Comparison of ENCODE assay signal across 8 mouse cellular contexts in the genomic region with DNA sequence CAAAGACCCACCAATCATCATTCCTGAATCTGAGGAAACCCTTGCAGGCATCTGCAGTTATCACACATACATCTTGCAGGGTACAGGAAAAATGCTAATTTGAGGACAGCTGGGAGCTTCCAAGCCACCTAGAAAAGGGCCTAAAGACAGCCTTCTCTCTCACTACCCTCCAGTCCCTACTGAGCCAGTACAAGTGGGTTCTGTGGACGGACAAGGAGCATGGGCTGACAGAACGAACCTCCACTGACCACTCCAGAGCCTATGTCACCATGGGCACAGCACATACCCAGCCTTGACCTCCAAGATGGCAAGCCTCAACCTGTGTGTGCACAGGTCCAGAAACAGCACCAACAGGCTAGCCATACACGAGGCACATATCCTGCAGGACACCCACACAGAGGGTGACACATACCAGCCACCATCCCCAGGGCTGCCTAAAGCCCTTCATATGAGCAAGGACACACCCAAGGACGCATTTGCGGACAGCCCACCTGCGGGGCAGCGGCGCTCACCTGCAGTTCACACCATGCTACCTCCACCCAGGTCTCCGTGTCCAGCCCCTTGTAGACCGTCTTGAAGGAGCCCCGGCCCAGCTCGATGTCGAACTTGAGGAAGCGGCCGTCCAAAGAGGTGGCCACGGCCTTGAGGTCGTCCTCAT. TPM values are rescaled to one million over a fixed set of nuclear protein-coding genes. Genes with fewer than 3 reads are reported as not detected.
DNase-seq lines count a peak whose midpoint lies in the region; ATAC-seq lines count a peak whose summit lies in the region.

No protein-coding gene starts in this region.

- no peak for DNase-seq in cerebellum, adult 11 months
- no peak for DNase-seq in lung, postnatal 36 days
- DNase-seq in ovary, postnatal 36 days (ENCODE audit: low spot score), result no peak
- no peak for DNase-seq in spleen, adult 18-20 months

- peaks cover 4% of the 10 kb centered on the region; the same call in 1 of the 2 replicates for H3K4me1 ChIP-seq in lung, embryonic 16.5 days (replicated peaks; ENCODE audit: control insufficient read depth, insufficient read depth, low read length)
- H3K4me1 ChIP-seq in limb, embryonic 15.5 days, result peaks cover 51% of the 10 kb centered on the region
- peaks cover 26% of the 10 kb centered on the region for H3K4me1 ChIP-seq in stomach, embryonic 16.5 days (ENCODE audit: control insufficient read depth, insufficient read depth, low read length)

- peak overlapping the region; percentile 96 for H3K4me2 ChIP-seq in lung, embryonic 16.5 days (ENCODE audit: low read depth, low read length)
- H3K4me2 ChIP-seq in limb, embryonic 15.5 days, result peak overlapping the region; percentile 98
- peak overlapping the region; percentile 95 for H3K4me2 ChIP-seq in stomach, embryonic 16.5 days (ENCODE audit: low read depth, low read length)

- H3K27ac ChIP-seq in lung, embryonic 16.5 days (ENCODE audit: low read length), result no peak overlapping the region
- H3K27ac ChIP-seq in limb, embryonic 15.5 days, result no peak overlapping the region
- H3K27ac ChIP-seq in stomach, embryonic 16.5 days (ENCODE audit: low read length), result no peak overlapping the region

- H3K27me3 ChIP-seq in lung, embryonic 16.5 days (ENCODE audit: control insufficient read depth, insufficient read depth, low read depth, low read length), result peaks cover 40% of the 10 kb centered on the region
- H3K27me3 ChIP-seq in limb, embryonic 15.5 days, result peaks cover 56% of the 10 kb centered on the region
- H3K27me3 ChIP-seq in stomach, embryonic 16.5 days (ENCODE audit: control insufficient read depth, insufficient read depth, low read length), result peaks cover 18% of the 10 kb centered on the region; the same call in 1 of the 2 replicates

- WGBS in lung, embryonic 16.5 days, result 19% methylated on average over 17 of the region's 17 CpGs
- WGBS in limb, embryonic 15.5 days, result 28% methylated on average over 17 of the region's 17 CpGs
- WGBS in stomach, embryonic 16.5 days, result 25% methylated on average over 17 of the region's 17 CpGs

- H3K9ac ChIP-seq in lung, embryonic 16.5 days (ENCODE audit: low read length), result peak overlapping the region; percentile 59; the same call in 1 of the 2 replicates
- H3K9ac ChIP-seq in limb, embryonic 15.5 days, result peak overlapping the region; percentile 51; the same call in 1 of the 2 replicates
- peak overlapping the region; percentile 81 for H3K9ac ChIP-seq in stomach, embryonic 16.5 days (ENCODE audit: low read length)

- no peaks in the 10 kb centered on the region for H3K36me3 ChIP-seq in lung, embryonic 16.5 days (ENCODE audit: control insufficient read depth, insufficient read depth, low read length)
- no peaks in the 10 kb centered on the region for H3K36me3 ChIP-seq in limb, embryonic 15.5 days
- H3K36me3 ChIP-seq in stomach, embryonic 16.5 days (ENCODE audit: control insufficient read depth, insufficient read depth, low read length), result no peaks in the 10 kb centered on the region

- 0 out of 2 replicates have a peak, but pooled peaks have one; percentile 2 for ATAC-seq in cerebellum, adult (ENCODE audit: insufficient number of reproducible peaks, low FRiP score, low TSS enrichment)
- ATAC-seq in lung, embryonic 16.5 days (ENCODE audit: low read depth), result no peak
- no peak for ATAC-seq in limb, embryonic 15.5 days (ENCODE audit: insufficient number of reproducible peaks, low FRiP score, low TSS enrichment, low read depth)
- no peak for ATAC-seq in stomach, embryonic 16.5 days (ENCODE audit: insufficient read depth, low FRiP score)

- H3K4me3 ChIP-seq in lung, embryonic 16.5 days (ENCODE audit: low read length), result peak overlapping the region; percentile 66
- H3K4me3 ChIP-seq in limb, embryonic 15.5 days, result peak overlapping the region; percentile 70
- peak overlapping the region; percentile 74 for H3K4me3 ChIP-seq in stomach, embryonic 16.5 days (replicated peaks; ENCODE audit: low read length)

- no peaks in the 10 kb centered on the region for H3K9me3 ChIP-seq in lung, embryonic 16.5 days (ENCODE audit: control insufficient read depth, low read length)
- H3K9me3 ChIP-seq in limb, embryonic 15.5 days, result no peaks in the 10 kb centered on the region
- no peaks in the 10 kb centered on the region for H3K9me3 ChIP-seq in stomach, embryonic 16.5 days (replicated peaks; ENCODE audit: control insufficient read depth, low read length)

RNA-seq across cellular contexts. Expression of gene Wnk2, which starts 1.6 kb away (rescaled TPM):
- polyA plus RNA-seq in lung, embryonic 16.5 days (2015; fragmentation: Nextera tagmentation; extraction: Ambion mirVana), result 0.85 and 0.98 TPM in 2 replicates
- polyA plus RNA-seq in limb, embryonic 15.5 days (2015; fragmentation: Nextera tagmentation; extraction: Ambion mirVana), result 1.6 TPM in 2 replicates
- polyA plus RNA-seq in stomach, embryonic 16.5 days (2015; fragmentation: Nextera tagmentation; extraction: Ambion mirVana), result 3.3 and 3.4 TPM in 2 replicates

RNA-seq across cellular contexts. Expression of gene Ninj1, which starts 41.1 kb away (rescaled TPM):
- polyA plus RNA-seq in lung, embryonic 16.5 days (2015; fragmentation: Nextera tagmentation; extraction: Ambion mirVana), result 46.8 and 47.5 TPM in 2 replicates
- 56.0 and 62.4 TPM in 2 replicates for polyA plus RNA-seq in limb, embryonic 15.5 days (2015; fragmentation: Nextera tagmentation; extraction: Ambion mirVana)
- polyA plus RNA-seq in stomach, embryonic 16.5 days (2015; fragmentation: Nextera tagmentation; extraction: Ambion mirVana), result 57.8 and 61.0 TPM in 2 replicates
